Mouse (Mus musculus) ES-Bruce4 (cell line): ENCODE measurements around the gene Ccdc73. TPM values are rescaled to one million over a fixed set of nuclear protein-coding genes. Genes with fewer than 3 reads are reported as not detected.
"Not testable (repeated sequence)": the region's sequence is repeated elsewhere in the genome, so short reads cannot be mapped to it uniquely, and the experiment has no call there.

Experiments
- H3K27ac ChIP-seq: 2 replicates; pipeline ENCODE4 v1.5.1; 2012; ENCODE audit warnings: low read length, inconsistent platforms; ENCODE audit not compliant: insufficient read depth
- H3K27me3 ChIP-seq: 2 replicates; pipeline ENCODE4 v1.6.1; 2012; ENCODE audit warnings: mild to moderate bottlenecking, low read length, inconsistent platforms; ENCODE audit not compliant: control insufficient read depth, poor library complexity, insufficient read depth, severe bottlenecking
- H3K36me3 ChIP-seq: 2 replicates; pipeline ENCODE4 v1.6.1; 2012; ENCODE audit warnings: inconsistent platforms, mild to moderate bottlenecking, low read length, moderate library complexity; ENCODE audit not compliant: control insufficient read depth, poor library complexity, insufficient read depth, severe bottlenecking
- H3K4me1 ChIP-seq: one replicate; pipeline ENCODE4 v1.8.1; 2011; ENCODE audit warnings: low read length; ENCODE audit not compliant: control insufficient read depth, insufficient read depth
- H3K4me3 ChIP-seq: 2 replicates; pipeline ENCODE4 v1.5.1; 2011; ENCODE audit warnings: low read depth, mild to moderate bottlenecking, low read length
- H3K9ac ChIP-seq: 2 replicates; pipeline ENCODE4 v1.6.1; 2012; ENCODE audit warnings: low read depth, mild to moderate bottlenecking, inconsistent platforms; ENCODE audit not compliant: poor library complexity, severe bottlenecking
- H3K9me3 ChIP-seq: replicated peaks from 2 replicates; pipeline ENCODE4 v1.6.1; 2012; ENCODE audit warnings: mild to moderate bottlenecking, low read length, inconsistent platforms; ENCODE audit not compliant: control insufficient read depth, poor library complexity, insufficient read depth, severe bottlenecking
- CTCF ChIP-seq: IDR thresholded peaks from one replicate; pipeline ENCODE4 v1.8.1; 2011; ENCODE audit warnings: low read depth, low read length
- EP300 ChIP-seq: IDR thresholded peaks from 2 replicates; pipeline ENCODE4 v1.6.1; 2011; ENCODE audit warnings: low read depth, low read length; ENCODE audit not compliant: insufficient read depth
- POLR2A ChIP-seq: IDR thresholded peaks from one replicate; pipeline ENCODE4 v1.8.1; 2011; ENCODE audit warnings: low read length; ENCODE audit not compliant: insufficient read depth
- polyA plus RNA-seq: library from polyadenylated mRNA; stranded (reverse); fragments of >200 nt; gene quantifications from 2 replicates; pipeline ENCODE4 v1.2.4, GENCODE M21; 2011; ENCODE audit warnings: low read depth; ENCODE audit not compliant: missing spikeins, insufficient read depth, insufficient read length

The Ccdc73 gene
- 5.9 and 10.5 TPM in 2 replicates for polyA plus RNA-seq

DNA sequence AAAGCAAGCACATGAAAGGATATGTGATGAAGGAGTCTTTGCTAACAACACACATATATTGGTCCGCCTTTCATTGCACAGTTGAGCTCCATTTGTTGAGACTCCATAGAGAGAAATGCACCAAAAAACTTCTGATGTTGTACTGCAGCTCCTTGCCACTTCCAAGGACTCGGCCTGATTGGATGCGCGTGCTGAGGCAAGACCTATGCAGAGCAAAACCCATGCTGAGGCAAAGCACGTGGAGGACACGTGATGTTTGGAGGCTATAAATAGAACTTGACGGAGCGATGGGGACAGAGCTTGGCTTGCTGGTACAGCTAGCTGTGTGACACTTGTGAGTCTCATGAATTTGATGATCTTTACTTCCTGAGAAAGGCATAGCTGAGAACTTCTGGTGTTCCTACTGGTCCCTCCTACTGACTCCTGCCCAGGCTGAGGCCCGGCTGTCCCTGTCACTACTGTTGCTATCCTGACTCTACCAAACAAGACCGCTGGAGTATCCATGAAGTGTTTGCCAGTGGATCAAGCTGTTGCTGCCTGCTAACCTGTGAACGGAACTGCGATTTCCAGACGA is at the start of gene Ccdc73:
TSS of gene Ccdc73 (plus strand) at position 524 of the 574 bp plus-strand sequence.
- TF ChIP-seq CTCF, result no peak
- TF ChIP-seq POLR2A, result no peak
- no peak for TF ChIP-seq EP300
- H3K27me3 ChIP-seq, result no peaks in the 10 kb centered on the region

DNA sequence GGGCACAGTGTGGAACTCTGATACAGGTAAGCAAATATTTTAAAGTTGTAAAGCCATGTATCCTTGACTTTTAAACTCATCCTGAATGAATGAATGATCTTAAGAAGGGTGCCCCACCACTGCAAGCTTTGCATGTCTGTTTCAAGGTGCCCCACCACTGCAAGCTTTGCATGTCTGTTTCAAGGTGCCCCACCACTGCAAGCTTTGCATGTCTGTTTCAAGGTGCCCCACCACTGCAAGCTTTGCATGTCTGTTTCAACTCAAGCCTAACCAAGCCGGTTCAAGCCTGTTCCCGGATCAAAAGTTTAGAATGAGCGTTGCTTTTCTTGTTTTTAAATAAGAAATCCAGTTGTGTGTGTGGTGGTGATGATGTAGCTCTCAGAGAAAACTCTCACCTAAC is 48.8 kb upstream of the Ccdc73 start:
- H3K27me3 ChIP-seq, H3K9ac ChIP-seq, H3K9me3 ChIP-seq, H3K4me1 ChIP-seq, H3K36me3 ChIP-seq, H3K4me3 ChIP-seq, H3K27ac ChIP-seq: not testable (repeated sequence)
- TF ChIP-seq EP300, result peak; percentile 67

More for the DNA sequence above, at the start of gene Ccdc73:
- Histone ChIP-seq H3K9me3 (no peaks in the 10 kb centered on the region), H3K4me1 (no peaks in the 10 kb centered on the region), H3K4me3 (no peak within 1 kb of the TSS), H3K9ac (no peak within 1 kb of the TSS), H3K27ac (no peak within 1 kb of the TSS), H3K36me3 (no peaks in the 10 kb centered on the region)

DNA sequence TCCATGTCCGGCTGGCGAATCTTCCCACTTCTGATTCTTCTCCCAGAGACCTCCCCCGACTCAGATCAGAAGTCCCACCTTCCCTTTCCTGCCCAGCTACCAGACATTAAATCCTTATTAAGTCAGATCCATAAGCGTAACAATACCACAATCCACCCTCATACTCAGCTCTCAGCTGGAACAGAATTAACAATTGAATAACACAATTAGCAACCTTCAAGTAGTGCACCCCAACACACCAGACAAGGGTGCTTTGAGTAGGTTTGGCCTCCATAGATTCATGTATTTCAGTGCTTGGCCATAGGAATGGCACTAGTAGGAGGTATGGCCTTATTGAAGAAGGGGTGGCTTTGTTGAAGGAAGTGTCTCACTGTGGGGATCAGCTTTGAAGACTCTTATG is 41.4 kb upstream of the Ccdc73 start:
- no peak overlapping the region for H3K9ac ChIP-seq
- no peaks in the 10 kb centered on the region for H3K27me3 ChIP-seq
- H3K36me3 ChIP-seq, result peaks cover 12% of the 10 kb centered on the region
- H3K4me3 ChIP-seq, result no peak overlapping the region
- no peaks in the 10 kb centered on the region for H3K4me1 ChIP-seq
- H3K9me3 ChIP-seq, result no peaks in the 10 kb centered on the region
- TF ChIP-seq POLR2A (no peak), EP300 (no peak)
- no peak overlapping the region for H3K27ac ChIP-seq

DNA sequence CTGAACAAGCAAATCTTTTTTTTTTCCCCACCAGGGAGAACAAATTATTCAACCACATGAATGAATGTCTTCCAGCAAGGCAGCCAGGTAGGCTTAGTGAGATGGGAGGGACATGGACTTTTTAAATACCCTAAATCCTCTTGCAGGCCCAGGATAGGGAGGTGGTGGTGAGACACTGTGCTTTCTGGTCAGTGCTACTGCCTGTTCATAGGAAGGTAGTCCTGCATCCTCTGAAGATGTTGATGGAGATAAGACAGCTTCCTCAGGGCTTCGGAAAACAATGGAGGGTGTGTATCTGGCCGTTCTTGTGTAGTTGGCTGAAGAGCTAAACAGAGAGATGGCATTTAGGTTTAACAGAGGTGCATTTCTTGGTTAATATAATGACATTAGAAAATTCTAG is 35.1 kb upstream of the Ccdc73 start:
- H3K4me3 ChIP-seq, result no peak overlapping the region
- H3K27me3 ChIP-seq, result no peaks in the 10 kb centered on the region
- no peaks in the 10 kb centered on the region for H3K9me3 ChIP-seq
- H3K9ac ChIP-seq, result no peak overlapping the region
- peaks cover 30% of the 10 kb centered on the region for H3K36me3 ChIP-seq
- no peaks in the 10 kb centered on the region for H3K4me1 ChIP-seq
- no peak overlapping the region for H3K27ac ChIP-seq
- TF ChIP-seq POLR2A (no peak), EP300 (no peak), CTCF (no peak)

DNA sequence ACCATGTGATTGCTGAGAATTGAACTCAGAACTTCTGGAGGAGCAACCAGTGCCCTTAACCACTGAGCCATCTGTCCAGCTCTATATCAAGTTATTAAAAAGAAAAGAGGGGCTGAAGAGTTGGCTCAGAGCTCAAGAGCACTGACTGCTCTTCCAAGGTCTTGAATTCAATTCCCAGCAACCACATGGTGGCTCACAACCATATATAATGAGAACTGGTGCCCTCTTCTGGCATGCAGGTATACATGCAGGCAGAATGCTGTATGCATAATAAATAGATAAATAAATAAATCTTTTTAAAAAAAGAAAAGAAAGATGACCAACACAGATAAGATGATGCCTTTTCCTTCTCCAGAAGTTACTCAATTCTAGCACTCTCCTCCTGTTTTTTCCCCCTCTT is 26.6 kb upstream of the Ccdc73 start:
- H3K27me3 ChIP-seq, result no peaks in the 10 kb centered on the region
- peaks cover 44% of the 10 kb centered on the region for H3K36me3 ChIP-seq
- H3K4me3 ChIP-seq, result no peak overlapping the region
- H3K4me1 ChIP-seq, result no peaks in the 10 kb centered on the region
- H3K9ac ChIP-seq, result no peak overlapping the region
- no peaks in the 10 kb centered on the region for H3K9me3 ChIP-seq
- H3K27ac ChIP-seq, result no peak overlapping the region
- TF ChIP-seq POLR2A (no peak), EP300 (no peak), CTCF (no peak)

DNA sequence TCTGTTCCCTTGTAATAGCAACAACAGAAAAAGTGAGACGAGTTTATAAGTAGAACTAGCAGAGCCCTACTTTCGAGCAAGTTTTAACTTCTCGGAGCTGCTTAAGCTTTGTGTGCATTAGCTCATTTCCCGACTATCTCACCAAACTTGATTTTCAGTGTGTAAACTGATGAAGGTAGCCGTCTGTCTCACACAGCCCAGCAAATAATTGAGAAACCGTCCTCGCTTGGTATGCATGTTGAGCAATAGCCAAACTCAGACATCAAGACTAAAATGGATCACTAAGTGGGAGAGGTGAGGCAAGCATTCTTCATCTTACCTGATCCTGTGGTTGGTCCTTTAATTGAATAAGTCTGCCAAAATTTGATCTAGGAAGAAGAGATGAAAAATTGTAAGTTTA is 25.9 kb upstream of the Ccdc73 start:
- Histone ChIP-seq H3K27me3 (no peaks in the 10 kb centered on the region), H3K9me3 (no peaks in the 10 kb centered on the region), H3K9ac (no peak overlapping the region), H3K27ac (0 out of 2 replicates have a peak overlapping the region, but pooled peaks have one; percentile 25), H3K4me3 (no peak overlapping the region), H3K4me1 (peaks cover 2% of the 10 kb centered on the region), H3K36me3 (peaks cover 51% of the 10 kb centered on the region)
- TF ChIP-seq CTCF (no peak), EP300 (no peak), POLR2A (no peak)
